Mouse (Mus musculus) E14TG2a.4 (cell line): ENCODE measurements around the gene Gm5136.

Experiments
- CTCF ChIP-seq: conservative IDR thresholded peaks from 2 replicates; pipeline ENCODE4 v1.5.1; 2014; ENCODE audit warnings: low read length
- POU5F1 ChIP-seq: IDR thresholded peaks from 2 replicates; pipeline ENCODE4 v1.6.1; 2014; ENCODE audit warnings: low read length, borderline replicate concordance

DNA sequence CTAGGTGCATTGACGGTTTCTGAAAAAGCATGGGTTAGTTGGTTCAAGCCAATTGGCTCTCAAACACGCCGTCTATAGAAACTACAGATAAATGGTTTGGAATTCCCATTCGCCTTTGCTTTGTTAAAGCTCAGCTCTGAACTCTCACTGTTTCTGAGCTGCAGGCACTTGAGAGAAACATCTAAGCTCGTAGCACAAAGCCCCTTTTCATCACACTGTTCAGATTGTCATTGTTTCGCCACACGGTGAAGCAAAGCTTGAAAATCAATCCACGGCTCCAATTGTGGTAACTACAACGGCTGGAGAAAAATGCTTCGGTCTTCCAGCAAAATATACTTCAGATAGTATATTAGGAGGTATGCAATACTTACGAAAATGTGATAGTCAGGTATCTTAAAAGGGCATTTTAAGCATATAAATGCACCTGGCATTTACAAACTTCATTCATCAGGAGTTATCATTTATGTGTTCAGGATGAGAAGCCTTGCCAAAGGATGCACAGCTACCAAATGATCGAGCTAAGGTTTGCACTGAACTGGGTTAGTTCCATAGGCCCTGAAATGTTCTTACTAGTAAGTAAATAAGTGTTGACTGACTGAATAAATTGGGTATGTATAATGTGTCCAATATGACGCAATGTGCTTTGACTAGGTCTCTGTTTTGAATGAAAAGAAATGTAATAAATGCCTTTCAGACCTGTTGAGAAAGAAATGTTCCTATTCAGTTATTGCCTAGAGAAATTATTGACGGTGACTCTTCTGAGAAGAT is 1.6 kb upstream of the Gm5136 start:
- TF ChIP-seq CTCF: no peak
- no peak for TF ChIP-seq POU5F1
